Mouse (Mus musculus) olfactory bulb, adult 2 months (tissue): ENCODE measurements around the gene Serinc5. TPM values are rescaled to one million over a fixed set of nuclear protein-coding genes. Genes with fewer than 3 reads are reported as not detected.
"Not testable (repeated sequence)": the region's sequence is repeated elsewhere in the genome, so short reads cannot be mapped to it uniquely, and the experiment has no call there.

Experiments
- H3K27ac ChIP-seq: fragments of 200-500 bp; 2 replicates; pipeline ENCODE4 v1.5.1; 2012; ENCODE audit warnings: low read depth, low read length; ENCODE audit not compliant: insufficient read depth
- H3K4me1 ChIP-seq: fragments of 200-500 bp; 2 replicates; pipeline ENCODE4 v1.6.1; 2012; ENCODE audit warnings: low read length; ENCODE audit not compliant: control insufficient read depth, insufficient read depth
- H3K4me3 ChIP-seq: fragments of 200-500 bp; 2 replicates; pipeline ENCODE4 v1.5.1; 2012; ENCODE audit warnings: mild to moderate bottlenecking, low read depth, low read length, moderate library complexity; ENCODE audit not compliant: insufficient read depth
- CTCF ChIP-seq: fragments of 200-500 bp; IDR thresholded peaks from 2 replicates; pipeline ENCODE4 v1.5.1; 2012; ENCODE audit warnings: low read depth, mild to moderate bottlenecking, low read length, moderate library complexity; ENCODE audit not compliant: insufficient read depth
- POLR2A ChIP-seq: fragments of 200-500 bp; IDR thresholded peaks from 2 replicates; pipeline ENCODE4 v1.6.1; 2012; ENCODE audit warnings: mild to moderate bottlenecking, low read depth, low read length, moderate library complexity; ENCODE audit not compliant: insufficient read depth
- WGBS: fragments of 180-500 bp; shearing (Covaris S2); methylation state at CpG from one replicate; pipeline ENCODE4 v1.1.7; 2018; 5-methylcytosine and 5-hydroxymethylcytosine counted together
- polyA plus RNA-seq: library from polyadenylated mRNA; stranded (reverse); fragments of >200 nt; gene quantifications from 2 replicates; pipeline ENCODE4 v1.2.4, GENCODE M21; 2012; ENCODE audit warnings: low replicate concordance; ENCODE audit not compliant: missing spikeins, insufficient read depth, insufficient read length

The Serinc5 gene
- polyA plus RNA-seq, 1 experiment: not detected

DNA sequence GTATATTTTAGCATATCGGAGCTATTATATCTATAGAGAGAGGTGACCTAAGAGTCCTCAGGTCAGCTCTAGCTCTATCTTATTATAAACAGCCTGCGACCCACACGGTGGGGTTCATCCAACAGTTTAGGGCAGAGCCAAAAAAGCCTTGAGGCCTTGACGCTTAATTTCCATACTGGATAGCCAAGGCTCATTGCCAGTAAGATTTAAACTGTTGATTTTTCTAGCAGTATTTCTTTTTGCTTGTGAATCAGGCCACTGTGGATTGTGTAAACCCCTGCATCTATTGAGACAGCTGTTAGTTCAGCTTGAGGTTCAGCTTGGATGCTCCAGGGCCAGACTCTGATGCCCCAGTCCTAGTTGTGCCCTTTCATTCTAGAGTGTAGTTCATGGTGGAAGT is 73.4 kb downstream of the Serinc5 start:
- Histone ChIP-seq H3K4me3 (no peak overlapping the region), H3K27ac (no peak overlapping the region), H3K4me1 (peaks cover 4% of the 10 kb centered on the region)
- WGBS: 66% methylated on average over 4 of the region's 4 CpGs
- TF ChIP-seq CTCF (no peak), POLR2A (no peak)

DNA sequence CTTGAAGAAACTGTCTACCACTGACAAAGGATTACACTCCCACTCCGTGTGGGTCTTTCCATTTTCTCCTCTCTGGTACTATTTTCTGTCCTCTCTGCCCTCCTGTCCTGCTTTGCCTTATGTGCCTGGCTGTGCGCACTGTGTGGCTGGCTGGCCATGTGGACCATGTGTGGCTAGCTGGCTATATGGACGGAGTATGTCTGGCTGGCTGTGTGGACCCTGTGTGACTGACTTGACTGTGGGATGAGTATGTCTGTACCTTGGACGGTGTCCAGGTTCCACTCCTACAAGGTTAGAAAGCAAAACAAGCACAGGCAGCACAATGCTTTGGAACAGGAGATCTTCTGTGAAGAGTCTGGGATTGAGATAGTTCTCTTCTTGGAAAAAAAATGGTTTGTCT is 74.4 kb downstream of the Serinc5 start:
- no peaks in the 10 kb centered on the region for H3K4me1 ChIP-seq
- WGBS: 87% methylated on average over 4 of the region's 4 CpGs
- H3K4me3 ChIP-seq: no peak overlapping the region
- H3K27ac ChIP-seq: no peak overlapping the region
- TF ChIP-seq POLR2A: no peak
- no peak for TF ChIP-seq CTCF

DNA sequence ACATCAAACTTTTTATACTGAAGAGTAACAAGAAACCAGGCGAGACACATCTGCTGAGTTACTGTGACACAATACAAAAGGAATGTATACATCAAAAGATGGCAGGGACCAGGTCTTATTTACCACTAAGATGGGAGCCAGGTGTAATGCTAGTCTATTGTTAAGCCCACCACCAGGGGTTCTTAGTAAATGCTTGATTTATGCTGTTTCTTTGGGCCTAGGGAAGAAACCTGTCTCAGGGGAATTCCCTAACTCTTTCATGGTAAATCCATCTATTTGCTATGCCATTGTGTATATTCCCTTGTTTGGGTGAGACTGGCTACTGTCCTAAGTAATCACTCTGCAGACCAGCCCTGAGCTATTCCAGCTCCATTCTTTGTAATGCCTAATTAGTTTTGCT is 76.3 kb downstream of the Serinc5 start:
- H3K4me1 ChIP-seq, H3K27ac ChIP-seq, H3K4me3 ChIP-seq: not testable (repeated sequence)
- WGBS: 92% methylated on average over 1 of the region's 1 CpGs

DNA sequence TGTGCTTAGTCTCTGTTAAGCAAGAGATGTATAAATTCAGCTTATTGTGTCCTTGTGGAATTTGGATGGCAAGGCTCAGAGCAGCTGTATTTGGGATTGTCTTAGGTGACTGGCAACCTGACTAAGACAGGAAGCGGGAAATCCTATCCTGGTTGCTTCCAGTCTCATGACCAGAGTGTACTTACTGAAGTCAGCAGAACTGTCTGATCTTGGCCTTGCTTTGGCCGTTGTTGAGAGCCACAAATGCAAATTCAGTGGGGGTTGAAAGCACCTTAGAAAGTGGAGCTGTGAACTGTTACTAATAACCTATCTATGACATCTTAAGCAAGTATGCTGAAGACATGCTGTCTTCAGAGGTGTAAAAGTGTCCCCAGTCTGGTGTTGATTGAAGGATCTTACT is 78.2 kb downstream of the Serinc5 start:
- H3K4me3 ChIP-seq: no peak overlapping the region
- 87% methylated on average over 2 of the region's 2 CpGs for WGBS
- no peak for TF ChIP-seq CTCF
- no peak for TF ChIP-seq POLR2A
- no peak overlapping the region for H3K27ac ChIP-seq
- no peaks in the 10 kb centered on the region for H3K4me1 ChIP-seq

DNA sequence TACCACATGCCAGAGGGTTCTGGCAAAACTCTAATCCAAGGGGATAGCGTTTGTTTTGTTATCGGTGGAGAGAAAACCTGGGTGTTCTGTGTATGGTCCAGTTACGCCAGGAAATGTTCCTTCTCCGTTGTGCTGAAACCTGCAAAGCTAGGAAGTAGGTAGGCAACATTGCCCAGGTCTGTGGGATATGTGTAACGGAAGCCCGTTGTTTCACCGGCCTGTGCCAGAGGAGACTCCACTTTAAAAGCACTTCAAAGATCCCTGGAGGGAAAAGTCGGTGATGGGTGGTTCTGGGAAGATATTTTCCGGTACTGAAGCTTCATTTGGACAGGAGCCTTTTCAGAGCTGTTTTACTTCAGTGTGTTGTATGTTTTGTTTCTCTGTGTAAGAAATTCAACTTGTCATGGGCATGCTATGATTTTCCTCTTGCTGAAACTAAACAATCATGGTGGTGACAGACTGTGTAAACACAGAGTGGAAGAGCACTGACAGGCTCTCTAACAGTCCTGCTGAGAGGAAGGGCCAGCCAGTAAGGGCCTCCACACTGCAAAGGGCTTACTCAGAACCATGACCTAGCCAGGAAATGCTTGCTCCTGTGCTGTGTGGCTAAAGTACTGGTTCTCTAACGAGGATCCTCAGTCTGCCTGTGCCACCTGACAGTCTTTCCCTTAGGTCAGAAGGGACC is 83.1 kb downstream of the Serinc5 start:
- H3K4me1 ChIP-seq: peaks cover 11% of the 10 kb centered on the region; the same call in 1 of the 2 replicates
- H3K4me3 ChIP-seq: no peak overlapping the region
- no peak overlapping the region for H3K27ac ChIP-seq
- 78% methylated on average over 10 of the region's 10 CpGs for WGBS
- TF ChIP-seq CTCF (no peak), POLR2A (no peak)

DNA sequence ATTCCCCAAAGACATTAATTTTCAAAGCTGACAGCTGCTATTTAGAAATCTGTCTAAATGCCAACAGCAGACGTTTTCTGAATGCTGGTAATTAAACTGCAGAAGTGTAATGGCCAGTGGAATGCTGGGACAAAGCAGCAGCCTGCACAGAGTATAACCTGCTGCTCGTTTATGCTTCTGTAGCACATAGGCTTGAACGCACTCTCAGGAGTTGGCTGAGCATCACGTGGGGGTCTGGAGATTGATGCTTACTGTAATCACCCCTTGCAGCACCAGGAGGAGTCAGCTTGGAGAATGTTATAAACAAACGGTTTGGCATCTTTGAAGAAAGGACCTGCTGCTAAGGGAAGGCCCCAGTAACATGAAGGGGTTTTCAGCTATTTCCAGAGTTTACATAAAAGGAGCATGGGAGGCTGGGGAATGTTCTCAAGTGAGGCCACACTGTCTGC is 85.6 kb downstream of the Serinc5 start:
- Histone ChIP-seq H3K27ac (peak overlapping the region; percentile 20; the same call in 1 of the 2 replicates), H3K4me3 (no peak overlapping the region), H3K4me1 (peaks cover 11% of the 10 kb centered on the region; the same call in 1 of the 2 replicates)
- no peak for TF ChIP-seq CTCF
- TF ChIP-seq POLR2A: no peak
- 15% methylated on average over 5 of the region's 5 CpGs for WGBS

DNA sequence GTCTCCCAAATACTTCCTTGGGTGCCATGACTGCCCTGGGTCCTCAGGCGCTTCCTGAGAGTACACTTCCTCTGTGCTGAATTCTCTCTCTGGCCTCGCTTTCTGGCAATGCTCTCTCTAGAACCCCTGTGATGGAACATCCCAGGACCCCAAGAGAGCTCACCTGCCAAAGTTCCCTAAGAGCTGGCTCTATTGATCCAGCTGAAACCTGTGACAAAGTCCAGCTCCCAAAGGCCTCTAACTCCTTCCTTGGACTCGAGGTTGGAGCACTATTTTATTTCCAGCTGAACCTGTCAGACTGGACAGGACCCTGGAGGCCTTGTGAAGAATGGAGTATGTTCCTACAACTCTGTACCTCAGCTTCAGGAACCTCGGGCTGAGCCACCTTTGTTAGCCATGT is 86.2 kb downstream of the Serinc5 start:
- H3K27ac ChIP-seq: no peak overlapping the region
- TF ChIP-seq CTCF (no peak), POLR2A (no peak)
- 84% methylated on average over 4 of the region's 4 CpGs for WGBS

DNA sequence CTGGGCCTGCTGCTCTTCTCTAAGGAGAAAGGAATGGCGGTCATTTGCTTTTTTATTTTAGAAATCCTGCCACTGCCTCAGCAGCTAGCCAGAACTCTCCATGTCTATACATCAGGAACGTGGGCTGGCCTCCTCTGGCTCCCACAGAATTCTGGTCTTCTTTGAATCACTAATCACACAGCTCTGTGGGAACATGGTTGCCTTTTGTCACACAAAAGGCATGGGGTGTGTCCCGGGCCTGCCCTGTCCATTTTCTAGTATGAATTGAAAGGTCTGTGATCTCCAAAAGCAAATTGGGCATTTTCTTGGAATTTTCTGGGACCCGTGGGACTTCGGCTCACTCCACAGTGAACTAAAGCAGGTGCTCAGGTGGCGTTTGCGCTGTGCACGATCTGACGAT is 87.9 kb downstream of the Serinc5 start:
- TF ChIP-seq CTCF: no peak
- no peak for TF ChIP-seq POLR2A
- peaks cover 16% of the 10 kb centered on the region for H3K4me1 ChIP-seq
- no peak overlapping the region for H3K27ac ChIP-seq
- no peak overlapping the region for H3K4me3 ChIP-seq
- WGBS: 64% methylated on average over 9 of the region's 9 CpGs

More for the DNA sequence above, 86.2 kb downstream of the Serinc5 start:
- Histone ChIP-seq H3K4me3 (no peak overlapping the region), H3K4me1 (peaks cover 11% of the 10 kb centered on the region; the same call in 1 of the 2 replicates)

DNA sequence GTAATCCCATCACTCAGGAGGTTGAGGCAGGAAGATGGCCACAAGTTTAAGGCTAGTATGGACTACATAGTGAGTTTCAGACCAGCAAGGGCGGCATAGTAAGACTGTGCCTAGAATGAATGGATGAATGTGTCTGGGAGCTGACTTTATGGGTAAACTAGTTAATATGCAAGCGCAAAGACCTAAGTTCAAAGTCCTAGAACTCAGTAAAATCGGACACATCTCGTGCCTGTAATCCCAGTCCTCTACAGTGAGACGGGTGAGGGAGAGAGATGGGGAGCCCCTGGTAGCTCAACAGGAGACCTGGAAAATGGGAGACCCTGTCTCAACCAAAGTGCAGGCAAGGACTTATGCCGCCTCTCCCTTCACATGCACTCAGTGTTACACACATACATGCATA is 88.5 kb downstream of the Serinc5 start:
- TF ChIP-seq CTCF (no peak), POLR2A (no peak)
- peaks cover 16% of the 10 kb centered on the region for H3K4me1 ChIP-seq
- H3K4me3 ChIP-seq: no peak overlapping the region
- 96% methylated on average over 6 of the region's 6 CpGs for WGBS
- no peak overlapping the region for H3K27ac ChIP-seq

DNA sequence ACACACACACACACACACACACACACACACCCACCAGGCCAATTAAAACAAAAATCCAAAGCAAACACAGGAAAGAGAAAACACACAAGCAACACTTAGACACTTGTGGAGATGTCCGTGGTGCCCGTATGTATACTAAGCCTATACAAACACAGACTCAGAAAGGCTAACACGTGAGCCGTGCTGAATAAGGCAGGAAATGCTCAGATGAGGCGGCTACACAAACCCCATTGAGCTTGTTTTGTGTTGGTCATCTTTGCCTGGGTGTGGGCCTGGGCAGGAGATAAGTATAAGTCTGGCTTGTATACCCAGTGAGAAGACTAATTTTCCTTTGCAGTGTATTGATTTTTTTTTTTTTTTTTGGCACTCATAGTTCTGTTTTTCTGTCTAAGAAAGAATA is 91.1 kb downstream of the Serinc5 start:
- Histone ChIP-seq H3K4me1 (peaks cover 13% of the 10 kb centered on the region), H3K27ac (no peak overlapping the region), H3K4me3 (no peak overlapping the region)
- TF ChIP-seq CTCF: no peak
- TF ChIP-seq POLR2A: no peak
- 83% methylated on average over 5 of the region's 5 CpGs for WGBS
